Mouse (Mus musculus): ENCODE measurements at regions not wholly inside any gene's neighbourhood (a gene's known extent, or its start where the extent isn't known, plus 50 kb on each side); places are given as distances from the start of the nearest gene placed in this dataset.

- DNase-seq, result peak; percentile 2 to 13
- intact Hi-C loops (cut with DNase I), result no loop called here
These were observed 222.8 kb upstream of the 4931408C20Rik start for GRCm38 (mm10) chr1:26909926-26910665.

GRCm38 (mm10) chr1:26902306-26902705 is 215.0 kb upstream of the 4931408C20Rik start:
- intact Hi-C loops (cut with DNase I), result no loop called here
- no peak for DNase-seq

DNA sequence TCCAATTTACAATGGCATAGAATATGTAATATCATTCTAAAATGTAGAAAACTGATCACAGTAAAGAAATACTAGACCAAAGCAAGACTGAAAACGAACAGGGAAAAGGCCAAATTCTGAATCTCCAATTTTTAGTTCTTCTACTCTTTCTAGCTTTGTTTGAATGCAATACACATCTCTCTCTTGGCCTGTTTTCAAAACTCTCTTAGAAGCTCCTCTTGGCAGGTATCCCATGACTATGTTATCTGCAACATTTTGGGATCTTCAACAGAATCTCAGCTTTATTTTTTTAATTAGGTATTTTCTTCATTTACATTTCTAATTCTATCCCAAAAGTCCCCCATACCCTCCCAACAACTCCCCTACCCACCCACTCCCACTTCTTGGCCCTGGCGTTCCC is 170.2 kb upstream of the 4931408C20Rik start:
- DNase-seq, result no peak
- intact Hi-C loops (cut with DNase I), result no loop called here

- intact Hi-C loops (cut with DNase I), result no loop called here
- no peak for DNase-seq
These were observed 166.5 kb upstream of the 4931408C20Rik start for GRCm38 (mm10) chr1:26853802-26854201.

DNA sequence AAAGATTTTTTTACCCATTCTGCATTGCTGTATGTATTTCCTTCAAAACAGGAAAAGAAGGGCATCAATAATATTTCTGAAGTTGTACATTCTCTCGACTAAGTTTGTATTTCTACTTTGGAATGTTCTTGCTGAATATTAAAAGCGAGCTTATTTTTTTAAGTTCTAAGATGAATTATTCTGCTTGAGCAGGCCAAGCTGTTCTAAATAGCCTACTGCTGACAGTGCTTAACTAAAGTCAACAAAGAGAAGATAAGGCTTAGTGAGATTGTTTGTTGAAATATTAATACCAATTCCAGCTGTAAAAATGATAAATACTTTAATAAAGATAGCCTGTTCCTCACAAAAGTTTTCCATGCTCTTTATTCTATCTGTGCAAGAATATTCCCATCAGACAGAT is 122.0 kb upstream of the 4931408C20Rik start:
- intact Hi-C loops (cut with DNase I), result no loop called here

GRCm38 (mm10) chr1:26765076-26765475 is 77.8 kb upstream of the 4931408C20Rik start:
- no peak for DNase-seq
- intact Hi-C loops (cut with DNase I), result no loop called here

More for the DNA sequence above, 122.0 kb upstream of the 4931408C20Rik start:
- no peak for DNase-seq
